Mouse (Mus musculus) urinary bladder, postnatal 36 days (tissue): ENCODE data around the gene Gm8298.
A peak's percentile ranks its signal among the peaks of the same experiment; 100 is the strongest.
"Not testable (repeated sequence)": the region's sequence is repeated elsewhere in the genome, so short reads cannot be mapped to it uniquely, and the experiment has no call there.

Experiments used
- DNase-seq, 2 experiments: peaks; one replicate each; pipeline ENCODE4 v3.0.0; 2022; ENCODE audit warnings: low spot score in 2 of 2, mixed read lengths in 1 of 2

The Gm8298 gene

GRCm38 (mm10) chr3:59860751-59861150, at the start of gene Gm8298:
TSS of gene Gm8298 (plus strand) at chr3:59861051.
- no peak for DNase-seq

GRCm38 (mm10) chr3:59813169-59813568, 47.7 kb upstream of the Gm8298 start:
- DNase-seq, result no peak

DNA sequence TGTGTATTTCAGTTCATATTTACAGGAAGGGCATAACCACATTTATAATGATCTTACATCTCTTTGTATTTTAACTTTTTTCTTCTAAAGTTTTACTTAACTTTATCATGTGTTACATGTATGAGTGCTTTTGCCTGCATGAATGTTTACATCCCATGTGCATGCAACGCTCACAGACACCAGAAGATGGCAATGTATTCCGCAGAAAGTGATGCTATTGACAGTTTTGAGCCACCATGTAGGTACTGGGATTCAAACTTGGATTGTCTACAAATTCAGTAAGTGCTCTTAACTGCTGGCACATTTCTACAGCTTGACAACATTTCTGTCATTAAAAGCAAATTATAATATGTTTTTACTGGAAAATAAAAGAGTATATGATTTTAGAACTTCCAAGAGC, 9.9 kb downstream of the Gm8298 start:
- peak; percentile 33 to 60 for DNase-seq

- not testable (repeated sequence) for DNase-seq
Measured at GRCm38 (mm10) chr3:59877601-59878000, 16.8 kb downstream of the Gm8298 start.

GRCm38 (mm10) chr3:59879801-59880554, 19.1 kb downstream of the Gm8298 start:
- not testable (repeated sequence) for DNase-seq

DNA sequence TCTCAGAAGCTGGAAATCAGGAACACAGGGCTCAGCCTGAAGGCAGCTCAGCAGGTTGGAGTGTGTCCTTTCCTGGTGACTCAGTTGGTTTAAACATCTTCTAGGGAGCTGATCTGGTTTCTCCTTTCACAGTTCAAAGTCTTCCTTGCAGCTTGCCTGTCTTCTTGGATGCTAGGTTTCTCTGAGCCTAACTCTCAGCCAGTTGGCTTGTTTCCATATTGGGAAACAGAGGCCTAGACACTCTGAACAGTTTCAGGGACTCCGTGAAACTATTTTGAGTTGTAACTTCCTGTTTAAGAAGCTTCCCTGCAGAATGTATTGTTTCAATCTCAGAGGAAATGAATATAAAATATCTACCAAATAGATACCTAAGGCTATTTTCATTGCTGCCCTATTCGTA, 32.4 kb downstream of the Gm8298 start:
- peak in 1 of 2 experiments; percentile 9 for DNase-seq

- no peak for DNase-seq
Measured at GRCm38 (mm10) chr3:59924914-59925313, 64.1 kb downstream of the Gm8298 start, which contains the start of gene C130079G13Rik. TSS of gene C130079G13Rik (plus strand) at chr3:59925214.
